Mouse (Mus musculus): ENCODE results near the gene M6pr. TPM values are rescaled to one million over a fixed set of nuclear protein-coding genes. Genes with fewer than 3 reads are reported as not detected.

M6pr gene
- 132 and 137 TPM in 2 replicates for polyA plus RNA-seq (2015; fragmentation: Nextera tagmentation; extraction: Ambion mirVana)

- Histone ChIP-seq H3K4me2 (ENCODE audit: low read depth, low read length) (peak within 1 kb of the TSS; percentile 84), H3K27me3 (ENCODE audit: control insufficient read depth, insufficient read depth, low read length) (no peaks in the 10 kb centered on the region), H3K9ac (ENCODE audit: low read length) (peak within 1 kb of the TSS; percentile 96), H3K4me3 (replicated peaks; ENCODE audit: low read length) (peak within 1 kb of the TSS; percentile 95), H3K36me3 (ENCODE audit: control insufficient read depth, insufficient read depth, low read length) (no peaks in the 10 kb centered on the region), H3K27ac (ENCODE audit: low read length) (peak within 1 kb of the TSS; percentile 88), H3K4me1 (ENCODE audit: control insufficient read depth, insufficient read depth, low read length) (peaks cover 13% of the 10 kb centered on the region), H3K9me3 (replicated peaks; ENCODE audit: control insufficient read depth, low read length) (no peaks in the 10 kb centered on the region)
- ATAC-seq (ENCODE audit: insufficient read depth, low FRiP score) = peak; percentile 99
- WGBS = under 1% methylated on average over 49 of the region's 49 CpGs
Measured at GRCm38 (mm10) chr6:122308505-122309393, at the start of gene M6pr. TSS of gene M6pr (plus strand) at chr6:122308720.

GRCm38 (mm10) chr6:122262543-122262942, 46.0 kb upstream of the M6pr start:
- Histone ChIP-seq H3K4me2 (ENCODE audit: low read depth, low read length) (no peak overlapping the region), H3K9me3 (replicated peaks; ENCODE audit: control insufficient read depth, low read length) (no peaks in the 10 kb centered on the region), H3K9ac (ENCODE audit: low read length) (no peak overlapping the region), H3K27me3 (ENCODE audit: control insufficient read depth, insufficient read depth, low read length) (no peaks in the 10 kb centered on the region), H3K4me3 (replicated peaks; ENCODE audit: low read length) (no peak overlapping the region), H3K4me1 (ENCODE audit: control insufficient read depth, insufficient read depth, low read length) (no peaks in the 10 kb centered on the region), H3K27ac (ENCODE audit: low read length) (no peak overlapping the region), H3K36me3 (ENCODE audit: control insufficient read depth, insufficient read depth, low read length) (no peaks in the 10 kb centered on the region)
- 88% methylated on average over 8 of the region's 8 CpGs for WGBS
- ATAC-seq (ENCODE audit: insufficient read depth, low FRiP score) = no peak

- 41% methylated on average over 3 of the region's 3 CpGs for WGBS
- no peak overlapping the region for H3K4me2 ChIP-seq (ENCODE audit: low read depth, low read length)
- H3K27me3 ChIP-seq (ENCODE audit: control insufficient read depth, insufficient read depth, low read length) = no peaks in the 10 kb centered on the region
- no peaks in the 10 kb centered on the region for H3K9me3 ChIP-seq (replicated peaks; ENCODE audit: control insufficient read depth, low read length)
- H3K4me3 ChIP-seq (replicated peaks; ENCODE audit: low read length) = no peak overlapping the region
- no peak overlapping the region for H3K27ac ChIP-seq (ENCODE audit: low read length)
- H3K4me1 ChIP-seq (ENCODE audit: control insufficient read depth, insufficient read depth, low read length) = no peaks in the 10 kb centered on the region
- no peak overlapping the region for H3K9ac ChIP-seq (ENCODE audit: low read length)
- no peaks in the 10 kb centered on the region for H3K36me3 ChIP-seq (ENCODE audit: control insufficient read depth, insufficient read depth, low read length)
- no peak for ATAC-seq (ENCODE audit: insufficient read depth, low FRiP score)
Measured at GRCm38 (mm10) chr6:122268561-122268960, 40.0 kb upstream of the M6pr start.

GRCm38 (mm10) chr6:122269170-122269569, 39.4 kb upstream of the M6pr start:
- no peak for ATAC-seq (ENCODE audit: insufficient read depth, low FRiP score)
- H3K4me2 ChIP-seq (ENCODE audit: low read depth, low read length) = no peak overlapping the region
- no peaks in the 10 kb centered on the region for H3K27me3 ChIP-seq (ENCODE audit: control insufficient read depth, insufficient read depth, low read length)
- no peak overlapping the region for H3K9ac ChIP-seq (ENCODE audit: low read length)
- no peaks in the 10 kb centered on the region for H3K9me3 ChIP-seq (replicated peaks; ENCODE audit: control insufficient read depth, low read length)
- H3K4me3 ChIP-seq (replicated peaks; ENCODE audit: low read length) = no peak overlapping the region
- H3K27ac ChIP-seq (ENCODE audit: low read length) = no peak overlapping the region
- no peaks in the 10 kb centered on the region for H3K4me1 ChIP-seq (ENCODE audit: control insufficient read depth, insufficient read depth, low read length)
- H3K36me3 ChIP-seq (ENCODE audit: control insufficient read depth, insufficient read depth, low read length) = no peaks in the 10 kb centered on the region
- WGBS = 84% methylated on average over 4 of the region's 4 CpGs

- Histone ChIP-seq H3K4me1 (ENCODE audit: control insufficient read depth, insufficient read depth, low read length) (no peaks in the 10 kb centered on the region), H3K27me3 (ENCODE audit: control insufficient read depth, insufficient read depth, low read length) (no peaks in the 10 kb centered on the region), H3K9me3 (replicated peaks; ENCODE audit: control insufficient read depth, low read length) (no peaks in the 10 kb centered on the region), H3K4me3 (replicated peaks; ENCODE audit: low read length) (no peak overlapping the region), H3K9ac (ENCODE audit: low read length) (no peak overlapping the region), H3K36me3 (ENCODE audit: control insufficient read depth, insufficient read depth, low read length) (no peaks in the 10 kb centered on the region), H3K27ac (ENCODE audit: low read length) (no peak overlapping the region), H3K4me2 (ENCODE audit: low read depth, low read length) (no peak overlapping the region)
- no peak for ATAC-seq (ENCODE audit: insufficient read depth, low FRiP score)
- 74% methylated on average over 11 of the region's 11 CpGs for WGBS
Measured at GRCm38 (mm10) chr6:122270152-122270551, 38.4 kb upstream of the M6pr start.

- ATAC-seq (ENCODE audit: insufficient read depth, low FRiP score) = no peak
Measured at GRCm38 (mm10) chr6:122274546-122274945, 34.0 kb upstream of the M6pr start.

GRCm38 (mm10) chr6:122276565-122276964, 32.0 kb upstream of the M6pr start:
- Histone ChIP-seq H3K9me3 (replicated peaks; ENCODE audit: control insufficient read depth, low read length) (no peaks in the 10 kb centered on the region), H3K4me1 (ENCODE audit: control insufficient read depth, insufficient read depth, low read length) (no peaks in the 10 kb centered on the region), H3K4me3 (replicated peaks; ENCODE audit: low read length) (no peak overlapping the region), H3K36me3 (ENCODE audit: control insufficient read depth, insufficient read depth, low read length) (no peaks in the 10 kb centered on the region), H3K9ac (ENCODE audit: low read length) (no peak overlapping the region), H3K27ac (ENCODE audit: low read length) (no peak overlapping the region), H3K4me2 (ENCODE audit: low read depth, low read length) (no peak overlapping the region), H3K27me3 (ENCODE audit: control insufficient read depth, insufficient read depth, low read length) (no peaks in the 10 kb centered on the region)
- 84% methylated on average over 7 of the region's 7 CpGs for WGBS
- no peak for ATAC-seq (ENCODE audit: insufficient read depth, low FRiP score)

More at GRCm38 (mm10) chr6:122274546-122274945, 34.0 kb upstream of the M6pr start:
- Histone ChIP-seq H3K4me1 (ENCODE audit: control insufficient read depth, insufficient read depth, low read length) (no peaks in the 10 kb centered on the region), H3K27me3 (ENCODE audit: control insufficient read depth, insufficient read depth, low read length) (no peaks in the 10 kb centered on the region), H3K4me3 (replicated peaks; ENCODE audit: low read length) (no peak overlapping the region), H3K9ac (ENCODE audit: low read length) (no peak overlapping the region), H3K27ac (ENCODE audit: low read length) (no peak overlapping the region), H3K4me2 (ENCODE audit: low read depth, low read length) (no peak overlapping the region), H3K36me3 (ENCODE audit: control insufficient read depth, insufficient read depth, low read length) (no peaks in the 10 kb centered on the region), H3K9me3 (replicated peaks; ENCODE audit: control insufficient read depth, low read length) (no peaks in the 10 kb centered on the region)
- 42% methylated on average over 5 of the region's 5 CpGs for WGBS

- Histone ChIP-seq H3K4me3 (replicated peaks; ENCODE audit: low read length) (no peak within 1 kb of the TSS), H3K9ac (ENCODE audit: low read length) (no peak within 1 kb of the TSS), H3K9me3 (replicated peaks; ENCODE audit: control insufficient read depth, low read length) (no peaks in the 10 kb centered on the region), H3K27ac (ENCODE audit: low read length) (no peak within 1 kb of the TSS), H3K27me3 (ENCODE audit: control insufficient read depth, insufficient read depth, low read length) (no peaks in the 10 kb centered on the region), H3K4me1 (ENCODE audit: control insufficient read depth, insufficient read depth, low read length) (no peaks in the 10 kb centered on the region), H3K36me3 (ENCODE audit: control insufficient read depth, insufficient read depth, low read length) (no peaks in the 10 kb centered on the region), H3K4me2 (ENCODE audit: low read depth, low read length) (no peak within 1 kb of the TSS)
- WGBS = 68% methylated on average over 6 of the region's 6 CpGs
- ATAC-seq (ENCODE audit: insufficient read depth, low FRiP score) = no peak
Measured at GRCm38 (mm10) chr6:122282782-122283181, 25.7 kb upstream of the M6pr start, which contains the start of gene Klrg1. TSS of gene Klrg1 (minus strand) at chr6:122282882.

- Histone ChIP-seq H3K9ac (ENCODE audit: low read length) (no peak overlapping the region), H3K4me1 (ENCODE audit: control insufficient read depth, insufficient read depth, low read length) (no peaks in the 10 kb centered on the region), H3K27ac (ENCODE audit: low read length) (no peak overlapping the region), H3K4me3 (replicated peaks; ENCODE audit: low read length) (no peak overlapping the region), H3K4me2 (ENCODE audit: low read depth, low read length) (no peak overlapping the region), H3K36me3 (ENCODE audit: control insufficient read depth, insufficient read depth, low read length) (no peaks in the 10 kb centered on the region), H3K9me3 (replicated peaks; ENCODE audit: control insufficient read depth, low read length) (no peaks in the 10 kb centered on the region), H3K27me3 (ENCODE audit: control insufficient read depth, insufficient read depth, low read length) (no peaks in the 10 kb centered on the region)
- no peak for ATAC-seq (ENCODE audit: insufficient read depth, low FRiP score)
- 75% methylated on average over 2 of the region's 2 CpGs for WGBS
Measured at GRCm38 (mm10) chr6:122283429-122283828, 25.1 kb upstream of the M6pr start.

Measured in stomach, embryonic 16.5 days (tissue).